Mouse (Mus musculus) bone marrow macrophage, adult 2 months (primary cell): ENCODE data around the gene E2f4.

Experiments used
- CTCF ChIP-seq: IDR thresholded peaks from 2 replicates; pipeline ENCODE4 v1.5.1; 2012; ENCODE audit warnings: low read depth, mild to moderate bottlenecking, low read length, moderate library complexity
- POLR2A ChIP-seq: IDR thresholded peaks from 2 replicates; pipeline ENCODE4 v1.6.1; 2012; ENCODE audit warnings: mild to moderate bottlenecking, low read depth, low read length, borderline replicate concordance

DNA sequence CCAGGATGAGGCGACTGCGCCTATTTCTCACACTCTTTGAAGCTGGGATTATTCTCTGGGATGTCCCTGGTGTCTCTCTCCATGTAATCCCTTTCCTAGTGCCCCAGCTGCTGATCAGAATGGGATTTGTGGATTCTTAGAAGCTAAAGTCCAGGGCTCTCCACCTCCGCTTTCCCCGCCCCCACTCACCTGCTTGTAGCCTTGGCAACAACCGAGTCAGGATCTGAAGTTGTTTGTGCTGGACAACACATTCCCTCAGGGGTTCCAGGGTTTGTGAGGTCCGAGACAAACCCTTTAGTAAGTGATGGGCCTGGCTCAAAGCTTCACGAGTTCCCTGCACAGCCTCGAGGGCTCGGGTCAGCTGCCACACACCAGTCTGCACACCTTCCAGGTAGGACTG lies 2.7 kb upstream of the E2f4 start:
- TF ChIP-seq POLR2A (no peak), CTCF (no peak)
